Mouse (Mus musculus) embryo, embryonic 10 days (tissue): Measurements from ENCODE around the gene Reln.
A peak's percentile ranks its signal among the peaks of the same experiment; 100 is the strongest.

Experiments used
- DNase-seq: peaks from one replicate; pipeline ENCODE4 v3.0.0-alpha.2; 2015; ENCODE audit warnings: low spot score

Gene Reln

GRCm38 (mm10) chr5:21931151-21931550, 413.4 kb downstream of the Reln start:
- DNase-seq, result no peak

GRCm38 (mm10) chr5:21920310-21920709, 424.2 kb downstream of the Reln start:
- DNase-seq, result no peak

- DNase-seq, result no peak
These were observed 425.2 kb downstream of the Reln start for GRCm38 (mm10) chr5:21919281-21919780.

- no peak for DNase-seq
These were observed 428.5 kb downstream of the Reln start for GRCm38 (mm10) chr5:21915973-21916372.

GRCm38 (mm10) chr5:21914776-21915175, 429.7 kb downstream of the Reln start:
- no peak for DNase-seq

GRCm38 (mm10) chr5:21912835-21913530, 431.5 kb downstream of the Reln start:
- DNase-seq, result no peak

GRCm38 (mm10) chr5:21910726-21911125, 433.8 kb downstream of the Reln start:
- DNase-seq, result no peak

- no peak for DNase-seq
These were observed 434.8 kb downstream of the Reln start for GRCm38 (mm10) chr5:21909713-21910112.

GRCm38 (mm10) chr5:21901411-21901810, 443.1 kb downstream of the Reln start:
- DNase-seq, result no peak

GRCm38 (mm10) chr5:21900891-21901290, 443.6 kb downstream of the Reln start:
- DNase-seq, result no peak

GRCm38 (mm10) chr5:21898875-21899274, 445.6 kb downstream of the Reln start:
- DNase-seq, result no peak

GRCm38 (mm10) chr5:21896586-21896985, 447.9 kb downstream of the Reln start:
- DNase-seq, result no peak

GRCm38 (mm10) chr5:21894168-21894567, 450.3 kb downstream of the Reln start:
- DNase-seq, result no peak

GRCm38 (mm10) chr5:21866750-21867149, 477.8 kb downstream of the Reln start:
- DNase-seq, result no peak

- peak; percentile 56 for DNase-seq
These were observed 478.2 kb downstream of the Reln start for GRCm38 (mm10) chr5:21866311-21866712.

GRCm38 (mm10) chr5:21865346-21866107, 479.0 kb downstream of the Reln start, which contains the start of gene Slc26a5:
Gene Slc26a5, minus strand, starts transcription at chr5:21865604.
- DNase-seq, result peak; percentile 49

- DNase-seq, result no peak
These were observed 485.8 kb downstream of the Reln start for GRCm38 (mm10) chr5:21858653-21859052.

- DNase-seq, result no peak
These were observed 492.7 kb downstream of the Reln start for GRCm38 (mm10) chr5:21851679-21852340.

GRCm38 (mm10) chr5:21847438-21847837, 497.1 kb downstream of the Reln start:
- DNase-seq, result no peak

GRCm38 (mm10) chr5:21846616-21847290, 497.7 kb downstream of the Reln start:
- no peak for DNase-seq

GRCm38 (mm10) chr5:21844676-21845075, 499.8 kb downstream of the Reln start:
- DNase-seq, result no peak
